Comparison of ENCODE assay signal across 23 mouse cellular contexts in genomic region chr8:93981679-93982215, GRCm38 (mm10). TPM values are rescaled to one million over a fixed set of nuclear protein-coding genes. Genes with fewer than 3 reads are reported as not detected.
DNase-seq lines count a peak whose midpoint lies in the region; ATAC-seq and TF ChIP-seq lines count a peak whose summit lies in the region.
"Had no signal": no experiment of that assay in that cellular context is flagged by ENCODE, and none has a peak within 500 bp of the region (broad histone marks: within the 10 kb centered on the region; RNA-seq: fewer than 3 reads in every experiment).

No protein-coding gene starts in this region.

- intact Hi-C loops in heart, postnatal 10 days (cut with DNase I) = no loop called here

- H3K27me3 ChIP-seq in forebrain, embryonic 10.5 days (ENCODE audit: poor library complexity, severe bottlenecking) = no peaks in the 10 kb centered on the region
- no peaks in the 10 kb centered on the region for H3K27me3 ChIP-seq in forebrain, embryonic 15.5 days
- no peaks in the 10 kb centered on the region for H3K27me3 ChIP-seq in heart, embryonic 10.5 days (ENCODE audit: insufficient read depth, poor library complexity, severe bottlenecking)
- H3K27me3 ChIP-seq in liver, postnatal 0 days (ENCODE audit: insufficient read depth, low read length) = no peaks in the 10 kb centered on the region
- no peaks in the 10 kb centered on the region for H3K27me3 ChIP-seq in midbrain, embryonic 15.5 days (replicated peaks)
- H3K27me3 ChIP-seq: forebrain, embryonic 12.5 days; heart, embryonic 13.5 days; hindbrain, embryonic 12.5 days; hindbrain, embryonic 15.5 days had no signal

- TF ChIP-seq POLR2A in olfactory bulb, adult 2 months (IDR thresholded peaks at IDR 0.05; ENCODE audit: insufficient read depth, low read depth, low read length) = no peak

- no peak for TF ChIP-seq EP300 in liver, postnatal 0 days (IDR thresholded peaks at IDR 0.05; ENCODE audit: low read depth)

- no peaks in the 10 kb centered on the region for H3K9me3 ChIP-seq in forebrain, embryonic 10.5 days
- no peaks in the 10 kb centered on the region for H3K9me3 ChIP-seq in forebrain, embryonic 15.5 days
- no peaks in the 10 kb centered on the region for H3K9me3 ChIP-seq in heart, embryonic 10.5 days
- H3K9me3 ChIP-seq in liver, postnatal 0 days (ENCODE audit: low read length) = no peaks in the 10 kb centered on the region
- no peaks in the 10 kb centered on the region for H3K9me3 ChIP-seq in midbrain, embryonic 15.5 days
- H3K9me3 ChIP-seq: forebrain, embryonic 12.5 days; heart, embryonic 13.5 days; hindbrain, embryonic 12.5 days; hindbrain, embryonic 15.5 days had no signal

- no peak overlapping the region for H3K9ac ChIP-seq in forebrain, embryonic 15.5 days (replicated peaks)
- no peak overlapping the region for H3K9ac ChIP-seq in liver, postnatal 0 days (replicated peaks)
- no peak overlapping the region for H3K9ac ChIP-seq in midbrain, embryonic 15.5 days
- H3K9ac ChIP-seq: forebrain, embryonic 12.5 days; heart, embryonic 13.5 days; hindbrain, embryonic 12.5 days; hindbrain, embryonic 15.5 days had no signal

- H3K36me3 ChIP-seq in forebrain, embryonic 10.5 days (replicated peaks) = peaks cover 95% of the 10 kb centered on the region
- peaks cover 90% of the 10 kb centered on the region for H3K36me3 ChIP-seq in forebrain, embryonic 15.5 days
- H3K36me3 ChIP-seq in heart, embryonic 10.5 days = peaks cover 89% of the 10 kb centered on the region
- H3K36me3 ChIP-seq in liver, postnatal 0 days (replicated peaks; ENCODE audit: insufficient read depth, low read length) = peaks cover 85% of the 10 kb centered on the region
- H3K36me3 ChIP-seq in midbrain, embryonic 15.5 days (replicated peaks) = peaks cover 42% of the 10 kb centered on the region

- no peak for TF ChIP-seq CTCF in olfactory bulb, adult 2 months (IDR thresholded peaks at IDR 0.05; ENCODE audit: insufficient read depth, low read depth, low read length)
- no peak for TF ChIP-seq CTCF in liver, postnatal 0 days (IDR thresholded peaks at IDR 0.05; ENCODE audit: low read depth)

- no peaks in the 10 kb centered on the region for H3K4me1 ChIP-seq in forebrain, embryonic 10.5 days
- H3K4me1 ChIP-seq in forebrain, embryonic 15.5 days = no peaks in the 10 kb centered on the region
- no peaks in the 10 kb centered on the region for H3K4me1 ChIP-seq in heart, embryonic 10.5 days
- peaks cover 7% of the 10 kb centered on the region; the same call in 1 of the 2 replicates for H3K4me1 ChIP-seq in olfactory bulb, adult 2 months (ENCODE audit: control insufficient read depth, insufficient read depth, low read length)
- no peaks in the 10 kb centered on the region for H3K4me1 ChIP-seq in liver, postnatal 0 days (ENCODE audit: insufficient read depth)
- no peaks in the 10 kb centered on the region for H3K4me1 ChIP-seq in midbrain, embryonic 15.5 days
- H3K4me1 ChIP-seq: forebrain, embryonic 12.5 days; hindbrain, embryonic 12.5 days; hindbrain, embryonic 15.5 days had no signal

- H3K27ac ChIP-seq in forebrain, embryonic 10.5 days = no peak overlapping the region
- no peak overlapping the region for H3K27ac ChIP-seq in forebrain, embryonic 15.5 days (replicated peaks)
- H3K27ac ChIP-seq in heart, embryonic 10.5 days = no peak overlapping the region
- peak overlapping the region; percentile 38; the same call in 1 of the 2 replicates for H3K27ac ChIP-seq in olfactory bulb, adult 2 months (ENCODE audit: insufficient read depth, low read depth, low read length)
- H3K27ac ChIP-seq in liver, postnatal 0 days (ENCODE audit: low read depth) = no peak overlapping the region
- no peak overlapping the region for H3K27ac ChIP-seq in midbrain, embryonic 15.5 days
- H3K27ac ChIP-seq: forebrain, embryonic 12.5 days; heart, embryonic 13.5 days; hindbrain, embryonic 12.5 days; hindbrain, embryonic 15.5 days had no signal

- no peak overlapping the region for H3K4me2 ChIP-seq in forebrain, embryonic 15.5 days (replicated peaks)
- H3K4me2 ChIP-seq in liver, postnatal 0 days (ENCODE audit: low read depth, low read length) = no peak overlapping the region
- H3K4me2 ChIP-seq in midbrain, embryonic 15.5 days = no peak overlapping the region
- H3K4me2 ChIP-seq: forebrain, embryonic 12.5 days; heart, embryonic 13.5 days; hindbrain, embryonic 12.5 days; hindbrain, embryonic 15.5 days had no signal

- ATAC-seq in forebrain, embryonic 15.5 days (replicated peaks) = no peak
- no peak for ATAC-seq in liver, postnatal 0 days
- no peak for ATAC-seq in midbrain, embryonic 15.5 days (replicated peaks)
- ATAC-seq: CD4-positive, CD25-positive, alpha-beta regulatory T cell, adult 4 months; forebrain, embryonic 16.5 days; intestine, postnatal 0 days had no signal

- H3K4me3 ChIP-seq in forebrain, embryonic 10.5 days = no peak overlapping the region
- no peak overlapping the region for H3K4me3 ChIP-seq in forebrain, embryonic 15.5 days
- no peak overlapping the region for H3K4me3 ChIP-seq in heart, embryonic 10.5 days
- H3K4me3 ChIP-seq in olfactory bulb, adult 2 months (ENCODE audit: insufficient read depth, low read depth, low read length) = no peak overlapping the region
- no peak overlapping the region for H3K4me3 ChIP-seq in liver, postnatal 0 days (ENCODE audit: low read depth, low read length)
- H3K4me3 ChIP-seq in midbrain, embryonic 15.5 days = no peak overlapping the region
- H3K4me3 ChIP-seq: forebrain, embryonic 12.5 days; heart, embryonic 13.5 days; hindbrain, embryonic 12.5 days; hindbrain, embryonic 15.5 days had no signal

- 96% methylated on average over 5 of the region's 5 CpGs for WGBS in forebrain, embryonic 10.5 days
- 93% methylated on average over 5 of the region's 5 CpGs for WGBS in forebrain, embryonic 15.5 days
- 91% methylated on average over 5 of the region's 5 CpGs for WGBS in heart, embryonic 10.5 days
- 54% methylated on average over 5 of the region's 5 CpGs for WGBS in olfactory bulb, adult 2 months
- 91% methylated on average over 5 of the region's 5 CpGs for WGBS in liver, postnatal 0 days (ENCODE audit: insufficient replicate concordance)
- whole genome bisulfite sequencing in midbrain, embryonic 15.5 days = 94% methylated on average over 5 of the region's 5 CpGs

- DNase-seq in forebrain, embryonic 10.5 days (ENCODE audit: extremely low spot score, low spot score) = peak; percentile 8
- DNase-seq in heart, embryonic 10.5 days (ENCODE audit: low spot score) = peak; percentile 61
- DNase-seq in heart, postnatal 10 days = no peak
- DNase-seq in brain, adult 2 months (ENCODE audit: low read depth, low spot score) = peak; percentile 50
- DNase-seq in liver, postnatal 0 days = no peak
- DNase-seq: adrenal gland, adult 2 months; adrenal gland, postnatal 14 days; B cell, adult 2 months; cerebellum, adult 11-12 months; cerebellum, adult 8-10 months; cerebellum, postnatal 10 days; gastrocnemius, postnatal 25 days; kidney, adult 2 months had no signal

RNA-seq across cellular contexts. Expression of gene Amfr, which starts 30.9 kb away (rescaled TPM):
- 36.7 and 39.1 TPM in 2 replicates for polyA plus RNA-seq in forebrain, embryonic 10.5 days (2016; fragmentation: Nextera tagmentation; extraction: Ambion mirVana)
- 71.8 and 76.3 TPM in 2 replicates for polyA plus RNA-seq in forebrain, embryonic 15.5 days (2015; fragmentation: Nextera tagmentation; extraction: Ambion mirVana)
- 52.1 and 57.9 TPM in 2 replicates for polyA plus RNA-seq in heart, embryonic 10.5 days (2016; fragmentation: Nextera tagmentation; extraction: Ambion mirVana)
- 100 to 1,000 TPM; 125 to 126 TPM for total RNA-seq in heart, postnatal 10 days (2021)
- polyA plus RNA-seq in olfactory bulb, adult 2 months (2012; ENCODE audit: insufficient read depth, insufficient read length, low replicate concordance, missing spikeins) = not detected in 2 replicates
- polyA plus RNA-seq in liver, postnatal 0 days (2015; fragmentation: Nextera tagmentation; extraction: Ambion mirVana) = 60.2 and 66.9 TPM in 2 replicates
- 74.9 and 79.0 TPM in 2 replicates for polyA plus RNA-seq in midbrain, embryonic 15.5 days (2015; fragmentation: Nextera tagmentation; extraction: Ambion mirVana)

RNA-seq across cellular contexts. Expression of gene Nudt21, which starts 55.1 kb away (rescaled TPM):
- polyA plus RNA-seq in forebrain, embryonic 10.5 days (2016; fragmentation: Nextera tagmentation; extraction: Ambion mirVana) = 192 and 193 TPM in 2 replicates
- polyA plus RNA-seq in forebrain, embryonic 15.5 days (2015; fragmentation: Nextera tagmentation; extraction: Ambion mirVana) = 133 and 134 TPM in 2 replicates
- polyA plus RNA-seq in heart, embryonic 10.5 days (2016; fragmentation: Nextera tagmentation; extraction: Ambion mirVana) = 96.4 and 110 TPM in 2 replicates
- total RNA-seq in heart, postnatal 10 days (2021) = 10 to 100 TPM; 36.7 to 43.2 TPM
- not detected in 2 replicates for polyA plus RNA-seq in olfactory bulb, adult 2 months (2012; ENCODE audit: insufficient read depth, insufficient read length, low replicate concordance, missing spikeins)
- 52.6 and 59.8 TPM in 2 replicates for polyA plus RNA-seq in liver, postnatal 0 days (2015; fragmentation: Nextera tagmentation; extraction: Ambion mirVana)
- polyA plus RNA-seq in midbrain, embryonic 15.5 days (2015; fragmentation: Nextera tagmentation; extraction: Ambion mirVana) = 85.8 and 86.7 TPM in 2 replicates

RNA-seq across cellular contexts. Expression of gene Ogfod1, which starts 55.3 kb away (rescaled TPM):
- 13.5 and 14.4 TPM in 2 replicates for polyA plus RNA-seq in forebrain, embryonic 10.5 days (2016; fragmentation: Nextera tagmentation; extraction: Ambion mirVana)
- 16.1 and 18.8 TPM in 2 replicates for polyA plus RNA-seq in forebrain, embryonic 15.5 days (2015; fragmentation: Nextera tagmentation; extraction: Ambion mirVana)
- 13.6 and 14.0 TPM in 2 replicates for polyA plus RNA-seq in heart, embryonic 10.5 days (2016; fragmentation: Nextera tagmentation; extraction: Ambion mirVana)
- 10 to 100 TPM; 25.0 to 26.2 TPM for total RNA-seq in heart, postnatal 10 days (2021)
- polyA plus RNA-seq in olfactory bulb, adult 2 months (2012; ENCODE audit: insufficient read depth, insufficient read length, low replicate concordance, missing spikeins) = not detected in 2 replicates
- 3.5 and 3.9 TPM in 2 replicates for polyA plus RNA-seq in liver, postnatal 0 days (2015; fragmentation: Nextera tagmentation; extraction: Ambion mirVana)
- 14.7 and 21.6 TPM in 2 replicates for polyA plus RNA-seq in midbrain, embryonic 15.5 days (2015; fragmentation: Nextera tagmentation; extraction: Ambion mirVana)

Comparison
In these comparisons a context has a peak if more than half of its experiments do, and no peak if none do; other contexts are left out.
1. DNase-seq: peak in forebrain, embryonic 10.5 days (single experiment), heart, embryonic 10.5 days (single experiment) and brain, adult 2 months (single experiment); none in heart, postnatal 10 days (0 of 2) and liver, postnatal 0 days (single experiment).